Mouse (Mus musculus) embryonic fibroblast, embryonic 13.5 days (primary cell): Measurements from ENCODE around the gene Gpatch1.

Experiments
- CTCF ChIP-seq: IDR thresholded peaks from 2 replicates; pipeline ENCODE4 v1.5.1; 2011; ENCODE audit warnings: mild to moderate bottlenecking, control low read depth, low read length, moderate library complexity, borderline replicate concordance; ENCODE audit not compliant: insufficient read depth
- POLR2A ChIP-seq: IDR thresholded peaks from 2 replicates; pipeline ENCODE4 v1.6.1; 2011; ENCODE audit warnings: low read depth, mild to moderate bottlenecking, control low read depth, low read length, moderate library complexity

DNA sequence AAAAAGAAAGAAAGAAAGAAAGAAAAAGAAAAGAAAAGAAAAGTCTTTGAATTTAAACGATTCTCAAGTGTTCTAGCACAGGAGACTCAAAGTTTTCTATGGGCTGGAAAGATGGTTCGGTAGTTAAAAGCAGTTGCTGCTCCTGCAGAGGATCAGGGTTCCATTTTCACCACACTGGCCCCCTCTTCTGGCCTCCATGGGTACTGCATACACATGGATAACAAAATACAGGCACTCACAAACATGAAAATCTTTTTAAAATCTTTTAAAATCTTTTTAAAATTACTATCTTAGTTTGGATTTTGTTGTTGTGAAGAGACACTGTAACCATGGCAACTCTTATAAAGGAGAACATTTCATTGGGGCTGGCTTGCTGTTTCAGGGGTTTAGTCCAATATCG, 87.9 kb downstream of the Gpatch1 start:
- TF ChIP-seq POLR2A (no peak), CTCF (no peak)
